Comparison of ENCODE assay signal across 9 mouse cellular contexts in the genomic region with DNA sequence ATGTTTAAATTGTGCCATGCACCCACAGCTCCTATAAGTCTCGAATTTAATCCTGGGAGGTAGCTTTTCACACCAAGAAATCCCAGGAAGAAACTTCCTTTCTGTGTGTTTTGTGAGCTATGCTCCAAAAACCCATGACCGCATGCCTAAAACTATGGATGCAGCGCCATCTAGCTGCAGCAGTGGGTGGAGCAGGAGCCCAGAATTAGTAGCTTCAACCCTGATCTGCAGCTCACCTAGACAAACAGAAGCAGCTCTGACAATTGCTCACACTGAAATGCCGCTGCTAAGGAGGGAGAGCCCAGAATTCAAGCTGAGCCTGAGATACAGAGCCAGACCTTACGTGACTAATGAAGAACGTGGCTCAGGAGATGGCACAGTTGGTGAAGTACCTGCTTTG.
DNase-seq lines count a peak whose midpoint lies in the region; ATAC-seq and TF ChIP-seq lines count a peak whose summit lies in the region.
"Had no signal": no experiment of that assay in that cellular context is flagged by ENCODE, and none has a peak within 500 bp of the region (broad histone marks: within the 10 kb centered on the region; RNA-seq: fewer than 3 reads in every experiment).

No protein-coding gene starts in this region.

- H3K9me3 ChIP-seq in CH12.LX (replicated peaks; ENCODE audit: low read length) = peaks cover 4% of the 10 kb centered on the region
- no peaks in the 10 kb centered on the region for H3K9me3 ChIP-seq in forebrain, embryonic 11.5 days (ENCODE audit: control insufficient read depth, low read length)
- no peaks in the 10 kb centered on the region for H3K9me3 ChIP-seq in liver, embryonic 14.5 days (ENCODE audit: control insufficient read depth, low read length)
- H3K9me3 ChIP-seq: embryonic facial prominence, embryonic 13.5 days had no signal

- peak; percentile 87 for TF ChIP-seq RAD21 in CH12.LX (IDR thresholded peaks at IDR 0.05; ENCODE audit: low read depth, low read length)

- peak; percentile 57; the same call in 1 of the 2 replicates for ATAC-seq in forebrain, embryonic 11.5 days (replicated peaks; ENCODE audit: low FRiP score)
- ATAC-seq in liver, embryonic 14.5 days (ENCODE audit: insufficient read depth) = no peak

- intact Hi-C loops in heart, postnatal 14 days (cut with DNase I) = loop anchor here (2.0 to 5.0 kb wide), 4 partner anchors 61 to 1319 kb away; no protein-coding TSS in a partner anchor

- H3K4me1 ChIP-seq in CH12.LX (ENCODE audit: control insufficient read depth in 1 of 2, insufficient read depth in 2 of 2) = no peaks in the 10 kb centered on the region
- no peaks in the 10 kb centered on the region; the same call in 1 of the 2 replicates for H3K4me1 ChIP-seq in forebrain, embryonic 11.5 days (replicated peaks; ENCODE audit: control insufficient read depth, insufficient read depth, low read length)
- H3K4me1 ChIP-seq in liver, embryonic 14.5 days (replicated peaks; ENCODE audit: control insufficient read depth in 2 of 2, insufficient read depth in 2 of 2, low read length in 1 of 2) = no peaks in the 10 kb centered on the region
- H3K4me1 ChIP-seq in olfactory bulb, adult 2 months (ENCODE audit: control insufficient read depth, insufficient read depth, low read length) = no peaks in the 10 kb centered on the region

- H3K79me2 ChIP-seq in CH12.LX (replicated peaks; ENCODE audit: control insufficient read depth, extremely low read depth, insufficient read depth, poor library complexity, severe bottlenecking) = no peaks in the 10 kb centered on the region

- peak; percentile 54 for DNase-seq in CH12.LX (ENCODE audit: extremely low read depth)
- DNase-seq in brain, embryonic 14.5 days (ENCODE audit: low read depth) = peak; percentile 93
- peak; percentile 90 for DNase-seq in forebrain, embryonic 11.5 days (ENCODE audit: low spot score)
- peak; percentile 81 to 87 for DNase-seq in heart, postnatal 14 days
- peak; percentile 74 to 89 for DNase-seq in kidney, postnatal 36 days
- peak; percentile 7 to 22 (median 11) for DNase-seq in liver, embryonic 14.5 days (ENCODE audit: low read depth in 3 of 3, low spot score in 3 of 3)
- DNase-seq in thymus, adult 18-20 months = peak; percentile 14 to 16

- dilution Hi-C loops in CH12.LX (cut with MboI; ENCODE audit: extremely low pct_ligation_motif_present, extremely low pct_unique_long_range_greater_than_20kb, low sequenced_read_pairs) = no loop called here

- no peak for TF ChIP-seq EP300 in CH12.LX (IDR thresholded peaks at IDR 0.05; ENCODE audit: low read length)
- TF ChIP-seq EP300 in liver, embryonic 14.5 days (IDR thresholded peaks at IDR 0.05; ENCODE audit: low read depth) = no peak

- H3K27ac ChIP-seq in CH12.LX (ENCODE audit: insufficient read depth, low read depth) = no peak overlapping the region
- no peak overlapping the region for H3K27ac ChIP-seq in forebrain, embryonic 11.5 days (ENCODE audit: low read depth, low read length)
- no peak overlapping the region for H3K27ac ChIP-seq in liver, embryonic 14.5 days
- no peak overlapping the region for H3K27ac ChIP-seq in olfactory bulb, adult 2 months (ENCODE audit: insufficient read depth, low read depth, low read length)
- H3K27ac ChIP-seq: embryonic facial prominence, embryonic 13.5 days had no signal

- peaks cover 71% of the 10 kb centered on the region for H3K27me3 ChIP-seq in CH12.LX (replicated peaks)
- no peaks in the 10 kb centered on the region for H3K27me3 ChIP-seq in forebrain, embryonic 11.5 days (ENCODE audit: control insufficient read depth, insufficient read depth, low read length)
- no peaks in the 10 kb centered on the region for H3K27me3 ChIP-seq in liver, embryonic 14.5 days (ENCODE audit: control insufficient read depth, insufficient read depth, low read length)
- H3K27me3 ChIP-seq: embryonic facial prominence, embryonic 13.5 days had no signal

- no peak overlapping the region for H3K4me2 ChIP-seq in CH12.LX (ENCODE audit: insufficient read depth, low read depth, poor library complexity, severe bottlenecking)
- H3K4me2 ChIP-seq in forebrain, embryonic 11.5 days (ENCODE audit: low read depth, low read length, severe bottlenecking) = no peak overlapping the region
- H3K4me2 ChIP-seq in liver, embryonic 14.5 days (ENCODE audit: low read depth) = no peak overlapping the region
- H3K4me2 ChIP-seq: embryonic facial prominence, embryonic 13.5 days had no signal

- no peak for TF ChIP-seq POLR2A in CH12.LX (IDR thresholded peaks at IDR 0.05; ENCODE audit: low read depth, low read length)
- TF ChIP-seq POLR2A in brain, embryonic 14.5 days (IDR thresholded peaks at IDR 0.05; ENCODE audit: borderline replicate concordance, extremely low read depth, insufficient read depth, insufficient read length, poor library complexity, severe bottlenecking) = no peak
- TF ChIP-seq POLR2A in olfactory bulb, adult 2 months (IDR thresholded peaks at IDR 0.05; ENCODE audit: insufficient read depth, low read depth, low read length) = no peak

- in situ Hi-C loops in CH12.LX (cut with MboI; ENCODE audit: low pct_ligation_motif_present, low pct_unique_long_range_greater_than_20kb, low sequenced_read_pairs) = no loop called here

- no peak overlapping the region for H3K4me3 ChIP-seq in CH12.LX (replicated peaks in 1 of 3; ENCODE audit: low read depth in 2 of 3, low read length in 2 of 3, poor library complexity in 1 of 3)
- H3K4me3 ChIP-seq in forebrain, embryonic 11.5 days (ENCODE audit: low read depth, low read length) = no peak overlapping the region
- no peak overlapping the region for H3K4me3 ChIP-seq in liver, embryonic 14.5 days (ENCODE audit: insufficient read depth in 1 of 2, low read depth in 2 of 2, low read length in 2 of 2)
- no peak overlapping the region for H3K4me3 ChIP-seq in olfactory bulb, adult 2 months (ENCODE audit: insufficient read depth, low read depth, low read length)
- H3K4me3 ChIP-seq: embryonic facial prominence, embryonic 13.5 days had no signal

- WGBS in forebrain, embryonic 11.5 days = 7% methylated on average over 6 of the region's 6 CpGs
- 6% methylated on average over 6 of the region's 6 CpGs for WGBS in liver, embryonic 14.5 days (ENCODE audit: insufficient replicate concordance)
- WGBS in olfactory bulb, adult 2 months = 2% methylated on average over 6 of the region's 6 CpGs

- peak; percentile 66 to 88; a peak in 3 of 4 replicates for TF ChIP-seq CTCF in CH12.LX (conservative IDR thresholded peaks at IDR 0.05 in 1 of 2, IDR thresholded peaks at IDR 0.05 in 1 of 2; ENCODE audit: low read depth in 2 of 2, low read length in 2 of 2)
- TF ChIP-seq CTCF in brain, embryonic 14.5 days (IDR thresholded peaks at IDR 0.05; ENCODE audit: borderline replicate concordance, extremely low read depth, insufficient read depth, insufficient read length) = peak; percentile 93
- TF ChIP-seq CTCF in liver, embryonic 14.5 days (IDR thresholded peaks at IDR 0.05; ENCODE audit: low read depth) = peak; percentile 86
- TF ChIP-seq CTCF in olfactory bulb, adult 2 months (IDR thresholded peaks at IDR 0.05; ENCODE audit: insufficient read depth, low read depth, low read length) = 0 out of 2 replicates have a peak, but pooled peaks have one; percentile 25

- no peaks in the 10 kb centered on the region for H3K36me3 ChIP-seq in CH12.LX (replicated peaks in 1 of 2; ENCODE audit: control insufficient read depth in 1 of 2, insufficient read depth in 1 of 2, low read length in 1 of 2)
- no peaks in the 10 kb centered on the region for H3K36me3 ChIP-seq in forebrain, embryonic 11.5 days (ENCODE audit: control insufficient read depth, insufficient read depth, low read length)
- H3K36me3 ChIP-seq in liver, embryonic 14.5 days (replicated peaks; ENCODE audit: control insufficient read depth, insufficient read depth, low read depth) = no peaks in the 10 kb centered on the region
- H3K36me3 ChIP-seq: embryonic facial prominence, embryonic 13.5 days had no signal

- H3K9ac ChIP-seq in CH12.LX (ENCODE audit: insufficient read depth, low read depth) = no peak overlapping the region
- H3K9ac ChIP-seq in forebrain, embryonic 11.5 days (ENCODE audit: low read length) = no peak overlapping the region
- no peak overlapping the region for H3K9ac ChIP-seq in liver, embryonic 14.5 days (replicated peaks)
- H3K9ac ChIP-seq: embryonic facial prominence, embryonic 13.5 days had no signal

TF ChIP-seq in CH12.LX, 34 proteins besides CTCF, POLR2A, EP300 and RAD21:
- peak; percentile 48; the same call in 1 of the 2 replicates for TF ChIP-seq ZNF384 (IDR thresholded peaks at IDR 0.05; ENCODE audit: low read depth, low read length)
- TF ChIP-seq SIN3A (IDR thresholded peaks at IDR 0.05; ENCODE audit: low read length) = no peak
- TF ChIP-seq BHLHE40 (IDR thresholded peaks at IDR 0.05; ENCODE audit: low read depth, low read length) = no peak
- peak; percentile 58 for TF ChIP-seq SMC3 (IDR thresholded peaks at IDR 0.05; ENCODE audit: low read depth, low read length)

Comparison
In these comparisons a context has a peak if more than half of its experiments do, and no peak if none do; other contexts are left out.
1. DNase-seq: peak in every context shown above with its lines; median percentile 93 in brain, embryonic 14.5 days; 90 in forebrain, embryonic 11.5 days; 84 in heart, postnatal 14 days; 82 in kidney, postnatal 36 days; 54 in CH12.LX; 15 in thymus, adult 18-20 months; 11 in liver, embryonic 14.5 days.
2. CTCF ChIP-seq: peak in every context shown above with its lines; median percentile 93 in brain, embryonic 14.5 days; 86 in liver, embryonic 14.5 days; 77 in CH12.LX; 25 in olfactory bulb, adult 2 months.